Mouse (Mus musculus) testis, adult 2 months (tissue): Measurements from ENCODE around the gene Cldn9. TPM values are rescaled to one million over a fixed set of nuclear protein-coding genes. Genes with fewer than 3 reads are reported as not detected.

Source experiments
- H3K27ac ChIP-seq: fragments of 200-500 bp; 2 replicates; pipeline ENCODE4 v1.5.1; 2012; ENCODE audit warnings: low read depth, low read length; ENCODE audit not compliant: control insufficient read depth, insufficient read depth
- H3K27me3 ChIP-seq: fragments of 200-500 bp; 2 replicates; pipeline ENCODE4 v1.6.1; 2012; ENCODE audit warnings: mild to moderate bottlenecking, low read length, moderate library complexity; ENCODE audit not compliant: control insufficient read depth, insufficient read depth
- H3K36me3 ChIP-seq: fragments of 200-500 bp; 2 replicates; pipeline ENCODE4 v1.6.1; 2012; ENCODE audit warnings: mild to moderate bottlenecking, low read length; ENCODE audit not compliant: control insufficient read depth, insufficient read depth
- H3K4me1 ChIP-seq: fragments of 200-500 bp; 2 replicates; pipeline ENCODE4 v1.6.1; 2012; ENCODE audit warnings: low read length; ENCODE audit not compliant: control insufficient read depth, insufficient read depth
- H3K4me3 ChIP-seq: fragments of 200-500 bp; 2 replicates; pipeline ENCODE4 v1.5.1; 2012; ENCODE audit warnings: low read depth, mild to moderate bottlenecking, low read length, moderate library complexity, mixed read lengths; ENCODE audit not compliant: control insufficient read depth
- CTCF ChIP-seq: fragments of 200-500 bp; IDR thresholded peaks from 2 replicates; pipeline ENCODE4 v1.5.1; 2012; ENCODE audit warnings: low read depth, mild to moderate bottlenecking, inconsistent platforms, low read length, moderate library complexity; ENCODE audit not compliant: control insufficient read depth, insufficient read depth, insufficient replicate concordance
- POLR2A ChIP-seq: fragments of 200-500 bp; IDR thresholded peaks from 2 replicates; pipeline ENCODE4 v1.6.1; 2012; ENCODE audit warnings: low read depth, mild to moderate bottlenecking, inconsistent platforms, low read length, moderate library complexity; ENCODE audit not compliant: control insufficient read depth
- polyA plus RNA-seq: library from polyadenylated mRNA; depleted of rRNA; stranded (reverse); fragments of >200 nt; gene quantifications from 2 replicates; pipeline ENCODE4 v1.2.3, GENCODE M21; 2012

Cldn9 gene
- polyA plus RNA-seq, 1 experiment, result 0.27 TPM

DNA sequence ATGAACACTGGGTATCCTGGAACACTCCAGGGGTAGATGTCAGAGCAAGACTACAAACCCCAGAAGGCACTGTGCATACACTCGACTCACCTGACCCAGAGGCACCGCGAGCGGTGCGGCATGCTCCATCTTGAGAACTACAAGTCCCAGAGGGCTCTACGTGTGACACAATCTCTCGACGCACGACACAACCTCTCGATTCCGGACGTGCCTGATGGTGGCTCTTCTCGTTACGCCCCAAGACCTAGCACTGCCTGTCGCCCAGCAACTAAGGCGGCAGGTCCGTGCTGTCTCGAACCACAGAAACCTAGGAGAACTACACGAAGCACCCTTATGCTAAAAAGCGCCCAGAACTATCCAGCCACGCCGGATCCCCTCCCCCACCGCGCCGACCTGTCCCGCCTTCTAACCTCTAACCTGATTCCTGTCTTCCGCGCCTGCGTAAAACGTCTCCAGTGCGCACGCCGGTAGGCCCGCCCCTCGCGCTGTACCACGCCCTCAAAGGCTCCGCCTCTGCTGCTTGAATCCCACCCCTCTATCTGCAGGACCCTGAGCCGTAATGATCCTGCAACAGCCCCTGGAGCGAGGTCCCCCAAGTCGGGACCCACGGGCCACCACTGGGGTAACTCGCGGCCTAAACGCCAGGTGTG is 10.3 kb downstream of the Cldn9 start, which contains the start of the genes Hcfc1r1 and Thoc6:
Gene Hcfc1r1 (plus strand): TSS at position 173 of the 650 bp plus-strand sequence.
Gene Thoc6 (minus strand): TSS at position 459 of the 650 bp plus-strand sequence.
- TF ChIP-seq CTCF, result no peak
- TF ChIP-seq POLR2A, result peak; percentile 85
- no peaks in the 10 kb centered on the region for H3K36me3 ChIP-seq
- no peaks in the 10 kb centered on the region for H3K27me3 ChIP-seq
- H3K4me1 ChIP-seq, result peaks cover 28% of the 10 kb centered on the region
- H3K27ac ChIP-seq, result peak within 1 kb of the TSS; percentile 80
- H3K4me3 ChIP-seq, result peak within 1 kb of the TSS; percentile 93

DNA sequence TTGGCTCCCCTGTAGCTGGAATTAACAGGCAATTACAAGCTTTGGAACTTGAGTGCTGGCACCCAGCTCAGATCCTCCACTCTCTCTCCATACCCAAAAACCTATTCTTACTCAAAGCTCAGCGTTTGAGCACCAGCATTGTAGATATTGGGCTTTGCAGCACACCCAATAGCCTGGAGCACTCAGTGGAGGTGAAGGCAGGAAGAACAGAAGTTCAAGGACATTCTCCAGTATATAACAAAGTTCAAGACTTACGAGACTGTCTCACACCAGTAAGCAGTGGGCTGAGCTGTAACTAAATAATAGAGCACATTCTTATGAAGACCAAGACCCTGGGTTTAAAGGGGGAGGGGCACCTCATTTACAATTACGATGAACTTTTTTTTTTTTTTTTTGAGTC is 11.1 kb downstream of the Cldn9 start:
- H3K27ac ChIP-seq, result no peak overlapping the region
- H3K4me1 ChIP-seq, result peaks cover 28% of the 10 kb centered on the region
- no peak overlapping the region for H3K4me3 ChIP-seq
- no peak for TF ChIP-seq POLR2A
- TF ChIP-seq CTCF, result no peak
- H3K36me3 ChIP-seq, result no peaks in the 10 kb centered on the region
- no peaks in the 10 kb centered on the region for H3K27me3 ChIP-seq

DNA sequence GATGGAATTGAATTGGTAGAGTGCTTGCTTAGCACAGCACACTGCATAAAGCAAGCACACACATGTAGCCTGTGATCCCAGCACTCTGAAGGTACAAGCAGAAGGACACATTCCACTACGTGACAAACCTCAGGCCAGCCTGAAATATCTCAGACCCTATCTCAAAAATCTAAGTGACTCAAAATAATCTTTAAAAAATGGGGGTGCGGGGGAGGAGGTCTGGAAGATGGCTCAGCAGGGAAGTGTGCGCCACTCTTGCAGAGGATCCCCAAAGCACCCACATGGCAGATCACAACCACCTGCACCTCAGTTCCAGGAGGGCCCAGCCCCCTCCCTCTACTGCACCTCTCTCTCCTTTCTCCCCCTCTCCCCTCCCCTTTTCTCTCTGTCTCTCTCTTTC is 12.3 kb downstream of the Cldn9 start:
- H3K36me3 ChIP-seq, result no peaks in the 10 kb centered on the region
- no peaks in the 10 kb centered on the region for H3K27me3 ChIP-seq
- TF ChIP-seq POLR2A (no peak), CTCF (no peak)

DNA sequence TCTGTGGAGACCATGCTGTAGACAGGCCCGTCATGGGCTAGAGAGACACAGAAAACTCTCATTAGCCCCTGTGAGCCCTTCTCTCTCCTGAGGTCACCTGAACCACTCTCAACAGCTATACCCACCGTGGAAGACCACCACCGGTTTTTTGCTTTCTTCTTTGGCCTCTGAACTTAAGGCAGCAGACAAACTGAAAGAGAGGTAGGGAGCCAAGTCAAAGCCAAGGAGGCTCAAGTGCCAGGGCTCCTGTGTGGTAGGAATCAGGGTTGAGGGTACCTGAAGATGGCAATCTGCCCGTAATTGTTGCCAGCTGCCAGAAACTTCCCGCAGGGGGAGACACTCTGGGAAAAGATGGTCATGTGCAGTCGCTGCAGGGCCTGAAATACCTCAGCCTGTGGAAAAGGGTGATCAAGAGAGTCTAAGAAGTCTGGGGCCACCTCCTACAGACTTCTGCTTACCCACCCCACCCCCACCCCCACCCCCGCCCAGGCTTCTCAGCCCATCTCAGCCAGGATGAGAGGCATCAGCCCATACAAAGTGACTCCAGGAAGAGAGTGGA is 13.2 kb downstream of the Cldn9 start:
- Histone ChIP-seq H3K4me3 (no peak overlapping the region), H3K4me1 (peaks cover 14% of the 10 kb centered on the region), H3K27ac (no peak overlapping the region), H3K27me3 (no peaks in the 10 kb centered on the region), H3K36me3 (no peaks in the 10 kb centered on the region)
- no peak for TF ChIP-seq POLR2A
- no peak for TF ChIP-seq CTCF

More for the DNA sequence above, 12.3 kb downstream of the Cldn9 start:
- H3K4me3 ChIP-seq, result no peak overlapping the region
- peaks cover 18% of the 10 kb centered on the region for H3K4me1 ChIP-seq
- no peak overlapping the region for H3K27ac ChIP-seq

DNA sequence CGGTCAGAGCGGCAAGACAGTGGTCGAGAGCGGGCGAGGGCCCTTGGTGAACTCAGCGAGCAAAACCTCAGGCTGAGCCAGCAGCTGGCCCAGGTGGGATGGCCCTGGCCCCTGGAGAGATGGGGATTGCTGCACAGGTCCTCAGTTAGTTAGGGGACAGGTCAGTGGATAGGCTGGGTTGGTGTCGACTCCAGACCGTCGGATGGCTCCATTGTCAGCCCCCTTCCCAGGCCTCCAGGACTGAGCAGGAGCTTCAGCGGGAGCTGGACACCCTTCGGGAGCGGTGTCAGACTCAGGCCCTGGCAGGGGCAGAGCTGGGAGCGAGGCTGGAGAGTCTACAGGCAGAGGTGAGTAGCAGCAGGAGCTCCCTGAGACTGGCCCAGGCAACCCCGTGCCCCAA is 18.3 kb downstream of the Cldn9 start:
- Histone ChIP-seq H3K27ac (no peak overlapping the region), H3K4me1 (peaks cover 26% of the 10 kb centered on the region), H3K36me3 (no peaks in the 10 kb centered on the region), H3K4me3 (no peak overlapping the region), H3K27me3 (no peaks in the 10 kb centered on the region)
- TF ChIP-seq CTCF (no peak), POLR2A (no peak)

DNA sequence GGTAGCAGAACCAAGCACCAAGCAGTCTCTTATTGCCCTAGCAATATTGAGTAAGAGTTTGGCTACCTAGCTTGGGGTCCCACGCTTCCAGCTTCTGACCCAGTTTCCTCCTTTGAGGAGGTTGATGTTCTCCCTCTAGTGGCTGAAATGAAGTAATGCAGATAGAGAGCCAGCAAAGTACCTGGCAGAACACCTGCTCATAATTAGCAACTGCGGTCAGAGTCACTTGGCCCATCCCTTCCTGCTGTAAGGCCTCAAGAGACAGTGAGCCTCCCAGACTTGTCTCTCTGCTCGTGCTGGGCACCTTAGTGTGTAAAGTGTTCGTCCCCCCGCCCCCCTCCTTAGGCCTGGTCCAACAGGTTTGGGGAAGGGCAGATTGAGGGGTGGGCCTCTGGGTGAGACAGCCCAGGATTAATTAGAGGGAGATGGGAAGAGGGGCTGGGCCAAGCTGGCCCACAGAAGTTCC is 19.2 kb downstream of the Cldn9 start:
- Histone ChIP-seq H3K4me1 (peaks cover 26% of the 10 kb centered on the region), H3K36me3 (no peaks in the 10 kb centered on the region), H3K27me3 (no peaks in the 10 kb centered on the region), H3K4me3 (no peak overlapping the region), H3K27ac (no peak overlapping the region)
- TF ChIP-seq CTCF, result peak; percentile 33; the same call in 1 of the 2 replicates
- no peak for TF ChIP-seq POLR2A

GRCm38 (mm10) chr17:23661526-23661925 is 22.3 kb downstream of the Cldn9 start:
- no peak overlapping the region for H3K27ac ChIP-seq
- TF ChIP-seq CTCF, result peak; percentile 51
- TF ChIP-seq POLR2A, result no peak
- H3K27me3 ChIP-seq, result no peaks in the 10 kb centered on the region
- no peak overlapping the region for H3K4me3 ChIP-seq
- H3K36me3 ChIP-seq, result no peaks in the 10 kb centered on the region
- H3K4me1 ChIP-seq, result peaks cover 26% of the 10 kb centered on the region

GRCm38 (mm10) chr17:23660876-23661200 is 23.0 kb downstream of the Cldn9 start:
- no peak for TF ChIP-seq CTCF
- no peak for TF ChIP-seq POLR2A
- Histone ChIP-seq H3K4me3 (no peak overlapping the region; the same call in 1 of the 2 replicates), H3K27me3 (no peaks in the 10 kb centered on the region), H3K27ac (no peak overlapping the region), H3K36me3 (no peaks in the 10 kb centered on the region), H3K4me1 (peaks cover 25% of the 10 kb centered on the region)
